Mouse (Mus musculus) hindbrain, embryonic 13.5 days (tissue): Measurements from ENCODE around the gene Med14. TPM values are rescaled to one million over a fixed set of nuclear protein-coding genes. Genes with fewer than 3 reads are reported as not detected.

ENCODE experiments used
- ATAC-seq: fragments of 200-750 bp; cut with Nextera tagmentation; 2 replicates; pipeline ENCODE4 v1.8.0; 2017; ENCODE audit warnings: moderate TSS enrichment; ENCODE audit not compliant: low FRiP score
- H3K27ac ChIP-seq: fragments of 300-500 bp; sonication (generic); 2 replicates; pipeline ENCODE4 v1.5.1; 2015; ENCODE audit warnings: inconsistent platforms, mild to moderate bottlenecking, moderate library complexity
- H3K27me3 ChIP-seq: fragments of 300-500 bp; sonication (generic); 2 replicates; pipeline ENCODE4 v1.6.1; 2015; ENCODE audit warnings: mild to moderate bottlenecking, inconsistent platforms
- H3K36me3 ChIP-seq: fragments of 300-500 bp; sonication (generic); 2 replicates; pipeline ENCODE4 v1.6.1; 2015; ENCODE audit warnings: mild to moderate bottlenecking, inconsistent platforms
- H3K4me1 ChIP-seq: fragments of 300-500 bp; sonication (generic); replicated peaks from 2 replicates; pipeline ENCODE4 v1.6.1; 2015; ENCODE audit warnings: inconsistent platforms
- H3K4me2 ChIP-seq: fragments of 300-500 bp; sonication (generic); 2 replicates; pipeline ENCODE4 v1.6.1; 2015; ENCODE audit warnings: inconsistent platforms, mild to moderate bottlenecking, moderate library complexity
- H3K4me3 ChIP-seq: fragments of 300-500 bp; sonication (generic); 2 replicates; pipeline ENCODE4 v1.5.1; 2015; ENCODE audit warnings: mild to moderate bottlenecking, inconsistent platforms
- H3K9ac ChIP-seq: fragments of 300-500 bp; sonication (generic); 2 replicates; pipeline ENCODE4 v1.6.1; 2015; ENCODE audit warnings: mild to moderate bottlenecking, inconsistent platforms
- H3K9me3 ChIP-seq: fragments of 300-500 bp; sonication (generic); 2 replicates; pipeline ENCODE4 v1.6.1; 2016; ENCODE audit warnings: inconsistent platforms
- WGBS: fragments of 180-500 bp; shearing (Covaris S2); methylation state at CpG from one replicate; pipeline ENCODE4 v1.1.7; 2015; 5-methylcytosine and 5-hydroxymethylcytosine counted together
- polyA plus RNA-seq: library from polyadenylated mRNA; unstranded; fragments of >200 nt; fragmentation: Nextera tagmentation; extraction: Ambion mirVana; gene quantifications from 2 replicates; pipeline ENCODE4 v1.2.1, GENCODE M21; 2015

Med14 gene
- polyA plus RNA-seq, 1 experiment from 2014 or later, result 12.6 TPM

DNA sequence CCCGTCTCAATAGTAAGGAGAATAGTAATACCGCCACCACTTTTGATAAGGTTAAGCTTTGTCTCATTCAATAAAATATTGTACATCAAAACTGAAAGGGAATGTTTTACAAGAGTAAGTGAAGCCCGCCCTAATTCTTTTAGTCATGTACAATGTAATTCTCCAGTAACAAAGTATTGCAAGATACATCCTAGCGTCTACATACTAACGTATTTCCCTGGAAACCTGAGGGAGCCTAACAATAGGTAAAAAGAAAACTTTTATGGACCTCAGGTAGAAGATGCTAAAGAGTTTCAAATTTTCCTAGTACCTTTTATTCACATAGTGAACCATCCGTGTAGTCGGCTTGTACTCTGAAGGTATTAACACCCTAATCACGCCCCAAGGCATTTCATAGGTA is 1.4 kb downstream of the Med14 start:
- peak overlapping the region; percentile 61 for H3K4me2 ChIP-seq
- no peaks in the 10 kb centered on the region for H3K9me3 ChIP-seq
- H3K9ac ChIP-seq, result peak overlapping the region; percentile 55
- no peaks in the 10 kb centered on the region for H3K36me3 ChIP-seq
- H3K27me3 ChIP-seq, result no peaks in the 10 kb centered on the region; the same call in 1 of the 2 replicates
- H3K27ac ChIP-seq, result no peak overlapping the region
- H3K4me3 ChIP-seq, result peak overlapping the region; percentile 63
- ATAC-seq, result no peak
- H3K4me1 ChIP-seq, result peaks cover 17% of the 10 kb centered on the region
- 23% methylated on average over 8 of the region's 8 CpGs for WGBS

DNA sequence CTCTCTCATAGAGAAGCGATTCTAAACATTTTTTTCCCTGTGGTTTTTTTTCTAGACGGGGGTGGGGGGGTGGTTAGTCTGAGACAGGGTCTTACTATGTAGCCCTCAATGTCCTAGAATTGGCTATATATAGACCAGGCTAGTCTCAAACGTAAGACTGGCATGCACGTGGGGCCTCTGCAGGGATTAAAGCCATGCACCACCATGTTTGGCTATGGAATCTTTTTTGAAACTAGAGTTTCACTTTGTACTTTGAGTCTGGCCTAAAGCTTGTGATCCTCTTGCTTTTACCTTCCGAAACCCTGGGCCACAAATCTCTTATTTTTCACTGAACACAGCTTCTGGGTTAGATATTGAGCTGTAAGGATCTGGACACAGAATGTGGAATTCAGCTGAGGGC is 2.2 kb downstream of the Med14 start:
- no peak overlapping the region for H3K27ac ChIP-seq
- H3K4me1 ChIP-seq, result peaks cover 17% of the 10 kb centered on the region
- 54% methylated on average over 5 of the region's 5 CpGs for WGBS
- H3K9ac ChIP-seq, result no peak overlapping the region
- no peaks in the 10 kb centered on the region for H3K9me3 ChIP-seq
- H3K4me3 ChIP-seq, result peak overlapping the region; percentile 63
- H3K4me2 ChIP-seq, result peak overlapping the region; percentile 61
- H3K36me3 ChIP-seq, result no peaks in the 10 kb centered on the region
- no peaks in the 10 kb centered on the region; the same call in 1 of the 2 replicates for H3K27me3 ChIP-seq
- no peak for ATAC-seq

DNA sequence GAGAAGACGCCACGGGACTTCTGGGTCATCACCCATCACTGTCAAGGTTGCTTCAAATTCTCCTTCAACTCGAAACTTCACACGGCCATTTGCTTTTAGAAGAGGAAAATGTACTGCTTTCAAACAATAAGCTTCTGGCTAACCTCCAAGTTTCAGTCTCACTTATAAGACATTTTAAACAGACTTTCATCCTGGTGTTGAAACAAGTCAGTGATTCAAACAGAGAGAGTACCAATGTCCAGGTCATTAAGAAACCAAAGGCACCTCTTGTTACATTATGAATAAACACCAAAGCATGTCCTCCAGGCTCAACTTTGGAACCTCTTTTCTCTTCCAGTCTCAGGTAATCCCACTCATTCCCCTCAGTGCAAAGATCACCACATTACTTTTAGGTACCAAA is 14.0 kb downstream of the Med14 start:
- no peaks in the 10 kb centered on the region for H3K9me3 ChIP-seq
- no peak for ATAC-seq
- H3K4me3 ChIP-seq, result no peak overlapping the region
- no peaks in the 10 kb centered on the region for H3K27me3 ChIP-seq
- no peak overlapping the region for H3K27ac ChIP-seq
- H3K4me2 ChIP-seq, result no peak overlapping the region
- H3K36me3 ChIP-seq, result peaks cover 9% of the 10 kb centered on the region
- no peak overlapping the region for H3K9ac ChIP-seq
- H3K4me1 ChIP-seq, result no peaks in the 10 kb centered on the region
- WGBS, result 77% methylated on average over 4 of the region's 4 CpGs

DNA sequence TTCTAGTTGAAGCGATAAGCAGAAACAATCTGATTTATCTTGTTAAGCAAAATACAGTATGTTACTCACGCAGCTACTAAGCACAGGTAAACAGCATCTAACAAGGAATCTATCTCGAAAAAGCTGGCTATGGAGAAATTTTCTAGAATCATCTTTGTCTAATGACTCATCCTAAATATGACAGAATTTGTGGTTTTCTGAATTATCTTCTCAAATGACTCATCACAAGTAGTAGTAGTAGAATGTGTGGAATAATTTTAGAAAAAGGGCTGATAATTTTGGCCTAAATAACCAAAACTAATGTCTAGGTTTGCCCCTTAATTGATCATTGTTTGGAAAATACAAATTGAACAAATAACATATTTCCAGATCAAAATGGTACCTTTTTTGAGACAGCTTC is 15.1 kb downstream of the Med14 start:
- ATAC-seq, result no peak
- H3K9me3 ChIP-seq, result no peaks in the 10 kb centered on the region
- H3K27ac ChIP-seq, result no peak overlapping the region
- H3K27me3 ChIP-seq, result no peaks in the 10 kb centered on the region
- no peak overlapping the region for H3K4me3 ChIP-seq
- no peak overlapping the region for H3K9ac ChIP-seq
- no peaks in the 10 kb centered on the region for H3K4me1 ChIP-seq
- H3K36me3 ChIP-seq, result peaks cover 9% of the 10 kb centered on the region
- WGBS, result 91% methylated on average over 3 of the region's 3 CpGs
- H3K4me2 ChIP-seq, result no peak overlapping the region

DNA sequence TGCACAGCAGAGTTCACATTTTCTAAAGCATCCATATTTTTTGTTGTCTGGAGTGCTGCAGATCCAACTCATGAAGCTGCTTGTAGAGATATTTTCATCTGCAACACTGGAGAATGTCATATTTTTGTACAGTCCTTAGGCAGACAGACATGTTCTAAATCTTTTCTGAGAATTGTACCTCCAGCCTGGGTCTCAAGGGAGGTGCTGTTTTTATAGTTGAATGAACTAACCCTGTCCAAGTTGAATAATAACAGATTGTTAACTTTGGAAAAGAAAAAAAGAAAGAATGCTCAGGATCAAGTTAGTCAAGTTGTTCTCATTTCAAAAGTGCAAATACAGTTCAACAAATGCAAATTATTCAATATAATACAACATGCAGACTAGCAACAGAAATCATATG is 21.5 kb downstream of the Med14 start:
- no peak for ATAC-seq
- H3K4me1 ChIP-seq, result no peaks in the 10 kb centered on the region
- no peaks in the 10 kb centered on the region for H3K27me3 ChIP-seq
- H3K36me3 ChIP-seq, result peaks cover 7% of the 10 kb centered on the region
- no peak overlapping the region for H3K4me3 ChIP-seq
- no peak overlapping the region for H3K9ac ChIP-seq
- no peak overlapping the region for H3K4me2 ChIP-seq
- H3K27ac ChIP-seq, result no peak overlapping the region
- no peaks in the 10 kb centered on the region for H3K9me3 ChIP-seq

DNA sequence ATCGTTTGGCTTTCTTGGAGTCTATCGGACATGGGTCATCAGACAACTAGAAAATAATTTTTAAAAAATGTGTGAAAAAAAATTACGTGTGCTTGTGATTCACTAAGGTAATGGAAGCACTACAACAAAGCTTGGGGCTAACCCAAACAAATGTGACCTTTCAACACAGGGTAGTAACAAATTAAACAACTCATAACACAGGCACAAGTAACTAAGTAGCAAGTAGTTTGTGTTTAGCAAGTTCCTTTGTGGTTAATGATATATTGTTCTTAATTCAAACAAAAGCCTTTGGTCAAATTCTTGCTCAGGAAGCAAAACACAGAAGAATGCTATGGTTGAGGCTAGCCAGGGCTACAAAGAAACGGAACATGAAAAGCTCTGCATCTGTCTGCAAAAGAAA is 45.8 kb downstream of the Med14 start:
- WGBS, result 83% methylated on average over 4 of the region's 4 CpGs
- H3K9me3 ChIP-seq, result no peaks in the 10 kb centered on the region
- no peaks in the 10 kb centered on the region for H3K4me1 ChIP-seq
- peaks cover 26% of the 10 kb centered on the region for H3K36me3 ChIP-seq
- no peak overlapping the region for H3K27ac ChIP-seq
- no peaks in the 10 kb centered on the region for H3K27me3 ChIP-seq
- no peak for ATAC-seq
- H3K4me2 ChIP-seq, result no peak overlapping the region
- H3K9ac ChIP-seq, result no peak overlapping the region
- H3K4me3 ChIP-seq, result no peak overlapping the region

DNA sequence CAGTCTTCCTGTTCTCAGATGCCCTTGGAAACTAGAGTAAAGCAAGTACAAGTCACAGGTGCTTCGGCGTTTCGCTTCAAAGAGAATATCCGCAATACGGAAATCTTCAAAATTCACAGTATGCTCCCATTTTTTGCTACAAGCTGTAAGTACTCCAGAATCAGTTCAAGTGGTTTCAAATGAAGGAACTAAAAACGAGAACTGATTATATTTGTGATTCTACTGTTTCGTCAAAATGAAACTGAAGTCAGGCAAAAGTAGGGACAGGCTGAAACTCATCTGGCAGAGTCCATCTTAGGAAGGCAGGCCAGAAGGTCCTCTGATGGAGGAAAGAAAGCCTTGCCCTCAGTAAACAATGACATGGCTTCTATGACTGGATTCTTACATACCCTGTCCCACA is 48.1 kb downstream of the Med14 start:
- no peaks in the 10 kb centered on the region for H3K9me3 ChIP-seq
- no peak overlapping the region for H3K27ac ChIP-seq
- H3K4me3 ChIP-seq, result no peak overlapping the region
- H3K4me2 ChIP-seq, result no peak overlapping the region
- 94% methylated on average over 7 of the region's 7 CpGs for whole genome bisulfite sequencing
- no peak for ATAC-seq
- H3K9ac ChIP-seq, result no peak overlapping the region
- H3K36me3 ChIP-seq, result peaks cover 26% of the 10 kb centered on the region
- no peaks in the 10 kb centered on the region for H3K27me3 ChIP-seq
- no peaks in the 10 kb centered on the region for H3K4me1 ChIP-seq

DNA sequence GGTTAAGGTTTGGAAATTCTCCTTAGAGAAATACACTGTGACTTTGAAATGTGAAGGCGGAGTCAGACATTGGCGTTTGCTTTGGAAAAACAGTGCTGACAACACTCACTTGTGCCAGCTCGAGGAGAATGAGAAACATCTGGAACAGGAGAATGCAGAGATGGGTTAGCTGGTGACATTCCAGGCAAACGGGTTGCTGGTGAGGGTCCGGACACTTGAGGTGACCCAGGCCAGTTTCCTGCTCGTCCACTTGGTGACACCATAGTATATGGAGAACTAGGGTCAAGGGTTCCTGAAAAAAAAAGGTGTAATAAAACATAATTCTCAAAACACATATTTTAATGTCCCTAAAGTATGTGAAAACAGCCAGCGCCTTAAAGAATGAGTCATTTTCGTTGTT is 75.0 kb downstream of the Med14 start:
- WGBS, result 84% methylated on average over 8 of the region's 8 CpGs

DNA sequence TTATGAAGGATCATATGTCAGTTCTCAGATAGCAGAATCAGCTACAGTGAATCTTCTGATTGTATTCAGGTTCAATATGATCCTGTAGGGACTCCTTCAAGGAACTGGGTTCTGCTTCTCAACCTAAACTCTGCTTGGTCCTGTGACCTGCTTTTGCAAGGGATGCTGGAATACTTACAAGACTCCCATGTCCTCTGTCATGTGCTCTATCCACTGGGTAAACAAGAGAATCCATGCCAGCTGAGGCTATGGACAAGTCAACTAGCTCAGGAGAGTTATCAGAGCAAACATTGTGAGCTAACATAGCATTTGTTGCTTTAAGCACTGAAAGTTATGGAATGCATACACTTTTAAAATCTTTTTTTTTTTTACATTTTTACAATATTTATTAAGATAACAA is 75.8 kb downstream of the Med14 start:
- no peak for ATAC-seq
- Histone ChIP-seq H3K27ac (no peak overlapping the region), H3K9ac (no peak overlapping the region), H3K36me3 (peaks cover 24% of the 10 kb centered on the region), H3K9me3 (no peaks in the 10 kb centered on the region), H3K27me3 (no peaks in the 10 kb centered on the region), H3K4me3 (no peak overlapping the region), H3K4me1 (no peaks in the 10 kb centered on the region), H3K4me2 (no peak overlapping the region)

More for the DNA sequence above, 75.0 kb downstream of the Med14 start:
- Histone ChIP-seq H3K27ac (no peak overlapping the region), H3K4me3 (no peak overlapping the region), H3K27me3 (no peaks in the 10 kb centered on the region), H3K4me1 (no peaks in the 10 kb centered on the region), H3K9ac (no peak overlapping the region), H3K9me3 (no peaks in the 10 kb centered on the region), H3K36me3 (peaks cover 24% of the 10 kb centered on the region), H3K4me2 (no peak overlapping the region)
- no peak for ATAC-seq

DNA sequence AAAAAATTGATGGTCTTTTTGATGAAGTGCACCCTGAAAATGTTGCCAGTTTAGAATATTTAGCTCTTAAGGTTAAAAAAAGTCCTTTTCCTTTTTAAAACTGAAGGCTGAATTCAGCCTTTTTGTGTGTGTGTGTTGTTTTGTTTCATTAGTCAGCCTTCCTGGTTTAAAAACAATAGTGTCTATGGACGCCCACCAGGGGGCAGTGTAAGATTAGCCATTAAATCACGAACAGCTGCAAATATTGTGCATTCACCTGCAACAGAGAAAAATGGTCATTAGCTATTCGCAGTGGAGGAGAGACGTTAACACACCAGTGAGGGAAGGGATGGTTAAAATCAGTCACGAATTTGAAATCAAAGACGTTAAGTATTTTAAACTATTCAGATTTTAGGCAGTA is 84.5 kb downstream of the Med14 start:
- Histone ChIP-seq H3K27ac (no peak overlapping the region), H3K9me3 (no peaks in the 10 kb centered on the region), H3K4me3 (no peak overlapping the region), H3K4me2 (no peak overlapping the region), H3K36me3 (no peaks in the 10 kb centered on the region), H3K27me3 (0 out of 2 replicates have a peak, but pooled peaks cover 4% of the 10 kb centered on the region), H3K9ac (no peak overlapping the region), H3K4me1 (peaks cover 5% of the 10 kb centered on the region)
- 37% methylated on average over 6 of the region's 6 CpGs for WGBS
- no peak for ATAC-seq

DNA sequence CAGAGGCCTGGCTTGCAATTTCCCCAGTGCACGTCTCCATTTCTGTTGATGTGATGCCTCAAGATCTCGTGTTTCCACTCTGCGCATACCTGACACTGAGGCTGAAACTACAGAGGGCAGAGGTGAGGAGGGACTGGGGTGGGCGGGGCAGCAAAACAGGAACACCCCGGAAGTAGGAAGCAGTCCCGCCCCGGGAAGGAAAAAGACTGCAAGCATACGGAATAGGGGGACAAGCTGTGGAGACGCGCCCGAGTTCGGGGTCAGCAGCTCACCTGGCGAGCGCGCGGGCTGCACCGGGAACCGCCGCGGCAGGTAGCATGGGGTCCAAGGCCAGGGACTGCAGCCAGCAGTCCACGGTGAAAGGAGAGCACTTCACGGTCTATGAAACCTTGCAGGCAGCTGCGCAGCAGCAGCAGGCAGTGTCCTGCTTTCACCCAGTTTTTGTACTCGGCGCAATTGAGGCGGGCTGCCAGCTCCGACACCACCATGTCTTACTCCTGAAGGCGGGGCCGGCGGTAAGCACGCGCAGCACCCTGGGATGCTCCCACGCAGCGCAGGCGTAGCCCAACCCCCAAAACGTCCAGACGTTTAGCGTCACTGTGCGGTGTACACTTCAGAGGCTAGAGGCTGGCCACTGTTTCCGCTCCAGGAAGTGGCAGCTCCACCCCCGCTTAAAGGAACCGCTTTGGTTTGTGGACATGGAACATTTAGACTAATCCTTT is 88.7 kb downstream of the Med14 start, which contains the start of gene 1810030O07Rik:
Gene 1810030O07Rik (minus strand): TSS at position 615 of the 722 bp plus-strand sequence.
- peaks cover 9% of the 10 kb centered on the region for H3K36me3 ChIP-seq
- WGBS, result 13% methylated on average over 42 of the region's 42 CpGs
- H3K4me3 ChIP-seq, result peak within 1 kb of the TSS; percentile 64
- H3K27ac ChIP-seq, result peak within 1 kb of the TSS; percentile 88
- 0 out of 2 replicates have a peak, but pooled peaks cover 4% of the 10 kb centered on the region for H3K27me3 ChIP-seq
- H3K4me2 ChIP-seq, result peak within 1 kb of the TSS; percentile 59
- peak; percentile 100 for ATAC-seq
- H3K4me1 ChIP-seq, result peaks cover 7% of the 10 kb centered on the region
- no peaks in the 10 kb centered on the region for H3K9me3 ChIP-seq
- H3K9ac ChIP-seq, result peak within 1 kb of the TSS; percentile 81

DNA sequence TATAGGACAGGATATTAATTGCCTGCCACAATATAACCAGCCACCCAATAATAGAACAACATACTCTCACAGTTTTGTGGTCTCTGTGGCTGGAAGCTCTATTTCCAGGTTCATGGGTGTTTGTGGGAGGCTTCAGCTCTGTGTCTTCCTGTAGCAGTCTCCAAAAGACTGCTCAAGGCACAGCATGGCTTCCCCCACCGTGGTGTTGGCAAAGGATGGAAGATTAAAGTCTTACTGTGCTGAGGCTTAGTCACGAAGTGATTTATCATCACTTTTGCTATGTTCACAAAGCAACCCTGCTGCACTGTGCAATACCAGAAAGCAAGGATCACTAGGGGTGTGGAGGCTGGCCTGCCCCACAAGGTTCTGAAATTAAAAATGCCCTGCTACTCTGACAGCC is 108.0 kb downstream of the Med14 start:
- no peak overlapping the region for H3K4me3 ChIP-seq
- no peaks in the 10 kb centered on the region for H3K27me3 ChIP-seq
- no peaks in the 10 kb centered on the region for H3K4me1 ChIP-seq
- no peak for ATAC-seq
- no peak overlapping the region for H3K9ac ChIP-seq
- H3K9me3 ChIP-seq, result no peaks in the 10 kb centered on the region
- no peak overlapping the region for H3K4me2 ChIP-seq
- H3K36me3 ChIP-seq, result peaks cover 47% of the 10 kb centered on the region
- no peak overlapping the region for H3K27ac ChIP-seq
- WGBS, result 74% methylated on average over 2 of the region's 2 CpGs

DNA sequence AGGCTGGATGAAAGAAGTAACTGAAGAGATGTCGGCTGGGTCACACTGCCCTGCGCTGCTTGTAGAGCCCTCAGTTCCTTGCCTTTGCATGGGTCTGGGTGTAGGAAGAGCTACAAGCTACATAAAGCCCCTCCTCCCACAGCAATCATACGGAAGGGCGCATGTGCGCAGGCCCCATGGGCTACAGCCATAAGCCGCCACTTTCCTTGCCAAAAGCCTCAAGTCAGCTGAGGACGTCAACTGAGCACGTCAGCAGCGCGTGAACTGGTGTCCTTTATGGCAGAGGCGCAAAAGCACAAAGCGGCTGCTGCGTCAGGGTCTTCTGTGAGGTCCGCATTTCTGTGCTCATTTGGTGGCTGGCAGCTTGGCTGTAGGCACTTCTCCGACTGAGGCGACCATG is 110.0 kb downstream of the Med14 start:
- Histone ChIP-seq H3K4me1 (no peaks in the 10 kb centered on the region), H3K27me3 (no peaks in the 10 kb centered on the region), H3K36me3 (peaks cover 33% of the 10 kb centered on the region), H3K4me2 (no peak overlapping the region), H3K9me3 (no peaks in the 10 kb centered on the region), H3K4me3 (no peak overlapping the region), H3K27ac (no peak overlapping the region), H3K9ac (no peak overlapping the region)
- ATAC-seq, result no peak
- 88% methylated on average over 16 of the region's 16 CpGs for WGBS
